Mouse (Mus musculus): ENCODE data around the gene Gm13090.

DNA sequence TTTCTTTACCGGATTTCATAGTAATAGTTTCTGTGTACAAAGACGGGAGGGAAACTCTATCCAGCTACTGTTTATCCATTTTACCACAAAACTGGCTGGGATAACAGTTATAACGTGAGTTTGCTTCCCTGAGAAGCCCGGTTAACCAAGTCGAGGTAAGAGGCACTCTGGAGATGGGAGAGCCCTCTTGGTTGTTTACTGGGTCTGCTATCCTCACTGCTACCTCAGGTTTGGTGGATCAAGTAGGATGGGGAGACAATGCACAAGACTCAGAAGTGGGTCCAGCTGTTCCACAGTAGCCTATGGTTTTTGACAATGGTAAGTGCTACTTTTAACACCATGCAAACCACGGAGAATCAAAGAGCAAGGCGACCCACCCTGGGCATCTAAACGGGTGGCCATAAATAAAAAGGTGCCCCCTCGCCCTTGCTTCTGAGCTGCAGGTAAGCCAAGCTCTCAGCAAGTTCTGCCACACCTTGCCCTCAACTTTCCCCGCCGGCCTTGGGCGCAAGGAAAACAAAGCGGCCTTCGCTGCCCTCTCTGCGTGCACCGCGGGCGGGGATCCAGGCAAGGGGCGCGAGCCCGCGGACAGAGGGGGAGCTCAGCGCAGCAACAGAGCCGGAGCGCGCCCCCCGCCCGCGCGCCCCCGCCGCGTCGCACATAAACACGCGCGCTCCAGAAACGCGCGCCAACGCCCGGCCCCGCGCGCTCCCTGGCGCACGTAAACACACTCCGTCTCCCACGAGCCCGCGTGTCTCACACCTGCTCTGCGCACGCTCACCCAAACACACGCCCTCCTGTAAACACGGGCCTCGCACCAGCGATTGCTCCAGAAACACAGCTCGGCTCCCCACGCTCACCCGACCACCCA, 18.0 kb downstream of the Gm13090 start:
- TF ChIP-seq POLR2A (IDR thresholded peaks at IDR 0.05; ENCODE audit: insufficient read depth, low read depth, low read length) (no peak), CTCF (IDR thresholded peaks at IDR 0.05; ENCODE audit: insufficient read depth, low read depth, low read length) (no peak)
